Mouse (Mus musculus) midbrain, postnatal 0 days (tissue): Measurements from ENCODE around the gene Crispld2. TPM values are rescaled to one million over a fixed set of nuclear protein-coding genes. Genes with fewer than 3 reads are reported as not detected.

Experiments
- ATAC-seq: fragments of 200-750 bp; cut with Nextera tagmentation; 2 replicates; pipeline ENCODE4 v1.8.0; 2017; ENCODE audit warnings: moderate number of reproducible peaks, mild to moderate bottlenecking, moderate TSS enrichment, moderate library complexity; ENCODE audit not compliant: low FRiP score
- DNase-seq: peaks from one replicate; pipeline ENCODE4 v3.0.0-alpha.2; 2015; ENCODE audit warnings: low spot score
- H3K27ac ChIP-seq: fragments of 300-500 bp; sonication (generic); 2 replicates; pipeline ENCODE4 v1.5.1; 2014; ENCODE audit warnings: low read depth, mild to moderate bottlenecking, low read length, mixed read lengths
- H3K27me3 ChIP-seq: fragments of 300-500 bp; sonication (generic); 2 replicates; pipeline ENCODE4 v1.6.1; 2014; ENCODE audit warnings: low read length, control low read depth, mixed read lengths; ENCODE audit not compliant: insufficient read depth
- H3K36me3 ChIP-seq: fragments of 300-500 bp; sonication (generic); 2 replicates; pipeline ENCODE4 v1.6.1; 2014; ENCODE audit warnings: low read length, control low read depth, mixed read lengths; ENCODE audit not compliant: insufficient read depth
- H3K4me1 ChIP-seq: fragments of 300-500 bp; sonication (generic); 2 replicates; pipeline ENCODE4 v1.6.1; 2014; ENCODE audit warnings: mild to moderate bottlenecking, control low read depth, antibody characterized with exemption, low read length, mixed read lengths; ENCODE audit not compliant: insufficient read depth
- H3K4me2 ChIP-seq: fragments of 300-500 bp; sonication (generic); 2 replicates; pipeline ENCODE4 v1.6.1; 2014; ENCODE audit warnings: low read depth, mild to moderate bottlenecking, low read length, mixed read lengths; ENCODE audit not compliant: poor library complexity, severe bottlenecking
- H3K4me3 ChIP-seq: fragments of 300-500 bp; sonication (generic); 2 replicates; pipeline ENCODE4 v1.5.1; 2014; ENCODE audit warnings: low read depth, mild to moderate bottlenecking, low read length, moderate library complexity
- H3K9ac ChIP-seq: fragments of 300-500 bp; sonication (generic); replicated peaks from 2 replicates; pipeline ENCODE4 v1.6.1; 2014; ENCODE audit warnings: mild to moderate bottlenecking, low read length, moderate library complexity, mixed read lengths; ENCODE audit not compliant: poor library complexity, severe bottlenecking
- H3K9me3 ChIP-seq: fragments of 300-500 bp; sonication (generic); 2 replicates; pipeline ENCODE4 v1.6.1; 2016; ENCODE audit warnings: low read length, control low read depth
- CTCF ChIP-seq: IDR thresholded peaks from 2 replicates; pipeline ENCODE4 v1.5.1; 2016; ENCODE audit warnings: antibody characterized with exemption, mild to moderate bottlenecking
- whole genome bisulfite sequencing: fragments of 180-500 bp; shearing (Covaris S2); extraction: QIAGEN DNeasy Blood & Tissue Kit; methylation state at CpG from one replicate; pipeline ENCODE4 v1.1.7; 2014; 5-methylcytosine and 5-hydroxymethylcytosine counted together
- polyA plus RNA-seq: library from polyadenylated mRNA; unstranded; fragments of >200 nt; fragmentation: Nextera tagmentation; extraction: Ambion mirVana; gene quantifications from 2 replicates; pipeline ENCODE4 v1.2.1, GENCODE M21; 2015
- total RNA-seq: library from RNA; depleted of rRNA; stranded (reverse); fragments of >200 nt; gene quantifications from 2 replicates; pipeline ENCODE4 v1.2.3, GENCODE M21; 2014

Gene Crispld2
- total and polyA plus RNA-seq, 2 experiments from 2014 or later = 4.1 to 5.3 TPM

GRCm38 (mm10) chr8:120017349-120017748 is 25.1 kb downstream of the Crispld2 start:
- H3K9me3 ChIP-seq = no peaks in the 10 kb centered on the region
- no peaks in the 10 kb centered on the region for H3K4me1 ChIP-seq
- no peaks in the 10 kb centered on the region for H3K36me3 ChIP-seq
- no peak overlapping the region for H3K27ac ChIP-seq
- no peak for ATAC-seq
- TF ChIP-seq CTCF = no peak
- no peaks in the 10 kb centered on the region for H3K27me3 ChIP-seq
- H3K4me2 ChIP-seq = no peak overlapping the region
- H3K9ac ChIP-seq = no peak overlapping the region
- no peak overlapping the region for H3K4me3 ChIP-seq
- WGBS = 95% methylated on average over 13 of the region's 13 CpGs
- no peak for DNase-seq

GRCm38 (mm10) chr8:120017786-120018185 is 25.5 kb downstream of the Crispld2 start:
- no peak overlapping the region for H3K27ac ChIP-seq
- WGBS = 97% methylated on average over 6 of the region's 6 CpGs
- no peak for ATAC-seq
- H3K4me1 ChIP-seq = no peaks in the 10 kb centered on the region
- H3K4me3 ChIP-seq = no peak overlapping the region
- no peak overlapping the region for H3K4me2 ChIP-seq
- no peaks in the 10 kb centered on the region for H3K36me3 ChIP-seq
- no peaks in the 10 kb centered on the region for H3K27me3 ChIP-seq
- no peak for DNase-seq
- TF ChIP-seq CTCF = no peak
- H3K9me3 ChIP-seq = no peaks in the 10 kb centered on the region
- H3K9ac ChIP-seq = no peak overlapping the region

GRCm38 (mm10) chr8:120018379-120018778 is 26.1 kb downstream of the Crispld2 start:
- Histone ChIP-seq H3K36me3 (no peaks in the 10 kb centered on the region), H3K4me2 (no peak overlapping the region), H3K27me3 (no peaks in the 10 kb centered on the region), H3K4me3 (no peak overlapping the region), H3K4me1 (no peaks in the 10 kb centered on the region), H3K9me3 (no peaks in the 10 kb centered on the region), H3K27ac (no peak overlapping the region), H3K9ac (no peak overlapping the region)
- WGBS = 37% methylated on average over 6 of the region's 6 CpGs
- no peak for ATAC-seq
- no peak for DNase-seq
- no peak for TF ChIP-seq CTCF

- Histone ChIP-seq H3K4me1 (no peaks in the 10 kb centered on the region), H3K27me3 (no peaks in the 10 kb centered on the region), H3K4me3 (no peak overlapping the region), H3K9me3 (no peaks in the 10 kb centered on the region), H3K36me3 (no peaks in the 10 kb centered on the region), H3K4me2 (no peak overlapping the region), H3K9ac (no peak overlapping the region), H3K27ac (no peak overlapping the region)
- ATAC-seq (no peak), DNase-seq (no peak)
- WGBS = 64% methylated on average over 5 of the region's 5 CpGs
- no peak for TF ChIP-seq CTCF
These were observed 27.1 kb downstream of the Crispld2 start for GRCm38 (mm10) chr8:120019297-120019696.

GRCm38 (mm10) chr8:120020298-120020697 is 28.1 kb downstream of the Crispld2 start:
- Histone ChIP-seq H3K9ac (no peak overlapping the region), H3K9me3 (no peaks in the 10 kb centered on the region), H3K36me3 (no peaks in the 10 kb centered on the region), H3K4me3 (no peak overlapping the region), H3K4me2 (no peak overlapping the region), H3K27me3 (no peaks in the 10 kb centered on the region), H3K4me1 (no peaks in the 10 kb centered on the region), H3K27ac (no peak overlapping the region)
- ATAC-seq (no peak), DNase-seq (no peak)
- no peak for TF ChIP-seq CTCF
- WGBS = 61% methylated on average over 7 of the region's 7 CpGs

- WGBS = 88% methylated on average over 5 of the region's 5 CpGs
These were observed 34.0 kb downstream of the Crispld2 start for GRCm38 (mm10) chr8:120026199-120026598.

More at GRCm38 (mm10) chr8:120026199-120026598, 34.0 kb downstream of the Crispld2 start:
- no peak overlapping the region for H3K9ac ChIP-seq
- H3K9me3 ChIP-seq = no peaks in the 10 kb centered on the region
- no peak overlapping the region for H3K4me3 ChIP-seq
- no peaks in the 10 kb centered on the region for H3K27me3 ChIP-seq
- no peaks in the 10 kb centered on the region for H3K4me1 ChIP-seq
- H3K27ac ChIP-seq = no peak overlapping the region
- no peaks in the 10 kb centered on the region for H3K36me3 ChIP-seq
- DNase-seq (no peak), ATAC-seq (no peak)
- H3K4me2 ChIP-seq = no peak overlapping the region
- no peak for TF ChIP-seq CTCF
